Mouse (Mus musculus) gastrocnemius, postnatal 10 days (tissue): ENCODE results near the gene Dync1i1. TPM values are rescaled to one million over a fixed set of nuclear protein-coding genes. Genes with fewer than 3 reads are reported as not detected.
A peak's percentile ranks its signal among the peaks of the same experiment; 100 is the strongest.

Experiments used
- DNase-seq: peaks from one replicate; pipeline ENCODE4 v3.0.0; 2021; ENCODE audit warnings: mixed read lengths
- total RNA-seq, 2 experiments: library from RNA; stranded (reverse); gene quantifications; 2 replicates each; pipeline ENCODE4 v1.2.3; 2021

The Dync1i1 gene
- total RNA-seq, 2 experiments from 2014 or later: 2.1 to 2.6 TPM

- no peak for DNase-seq
These were observed 242.1 kb downstream of the Dync1i1 start for GRCm38 (mm10) chr6:5967545-5967944.

DNA sequence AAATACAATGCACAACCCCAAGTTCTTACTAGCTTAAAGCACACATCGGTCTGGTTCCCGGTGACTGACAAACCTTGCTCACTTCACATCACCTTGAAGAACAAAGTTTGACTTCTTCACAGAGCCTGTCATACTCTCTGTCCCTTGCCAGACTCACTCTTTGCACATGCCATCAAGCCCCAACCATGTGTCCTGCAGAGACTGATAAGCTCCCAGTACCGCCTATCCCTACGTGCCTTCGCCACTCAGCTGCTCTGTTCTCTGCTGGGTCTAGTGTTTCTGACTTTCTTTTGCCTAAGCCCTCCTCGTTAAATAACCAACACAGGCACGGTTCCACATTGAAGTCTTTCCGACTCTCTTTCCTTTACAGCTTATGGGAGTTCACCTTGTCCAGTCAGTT is 244.2 kb downstream of the Dync1i1 start:
- DNase-seq: no peak

GRCm38 (mm10) chr6:5976241-5976640 is 250.8 kb downstream of the Dync1i1 start:
- DNase-seq: no peak

DNA sequence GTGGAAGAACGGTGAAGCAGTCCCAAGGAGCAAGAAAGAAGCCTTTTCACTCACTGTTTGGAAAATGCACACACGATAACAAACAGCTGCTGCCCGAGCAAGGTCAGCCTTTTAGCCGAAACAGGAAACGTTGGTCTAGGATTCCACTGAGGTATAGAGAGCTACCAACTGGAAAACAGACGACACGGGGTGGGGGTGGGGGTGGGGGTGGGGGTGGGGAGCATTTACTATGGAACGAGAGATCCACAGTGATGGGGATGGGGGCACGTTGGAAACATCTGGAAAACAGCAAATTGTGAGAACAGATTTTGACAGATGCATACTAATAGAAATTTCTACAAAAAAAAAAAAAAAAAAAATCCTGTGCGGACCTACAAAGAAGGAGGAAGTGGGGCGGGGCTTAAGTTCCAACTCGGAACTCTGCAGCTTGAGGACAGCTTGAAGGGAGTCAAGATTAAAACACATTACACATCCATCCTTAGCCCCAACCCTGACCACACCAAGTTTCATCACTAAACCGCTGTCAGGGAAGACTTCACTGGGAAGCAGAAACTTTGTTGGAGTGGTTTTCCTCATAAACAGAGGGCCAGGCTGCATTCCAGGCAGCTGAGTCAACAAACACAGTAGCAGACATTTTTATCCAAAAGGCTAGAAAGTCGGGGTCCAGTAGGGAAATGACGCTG is 251.9 kb downstream of the Dync1i1 start:
- DNase-seq: no peak

- no peak for DNase-seq
These were observed 265.8 kb downstream of the Dync1i1 start for GRCm38 (mm10) chr6:5991243-5991642.

DNA sequence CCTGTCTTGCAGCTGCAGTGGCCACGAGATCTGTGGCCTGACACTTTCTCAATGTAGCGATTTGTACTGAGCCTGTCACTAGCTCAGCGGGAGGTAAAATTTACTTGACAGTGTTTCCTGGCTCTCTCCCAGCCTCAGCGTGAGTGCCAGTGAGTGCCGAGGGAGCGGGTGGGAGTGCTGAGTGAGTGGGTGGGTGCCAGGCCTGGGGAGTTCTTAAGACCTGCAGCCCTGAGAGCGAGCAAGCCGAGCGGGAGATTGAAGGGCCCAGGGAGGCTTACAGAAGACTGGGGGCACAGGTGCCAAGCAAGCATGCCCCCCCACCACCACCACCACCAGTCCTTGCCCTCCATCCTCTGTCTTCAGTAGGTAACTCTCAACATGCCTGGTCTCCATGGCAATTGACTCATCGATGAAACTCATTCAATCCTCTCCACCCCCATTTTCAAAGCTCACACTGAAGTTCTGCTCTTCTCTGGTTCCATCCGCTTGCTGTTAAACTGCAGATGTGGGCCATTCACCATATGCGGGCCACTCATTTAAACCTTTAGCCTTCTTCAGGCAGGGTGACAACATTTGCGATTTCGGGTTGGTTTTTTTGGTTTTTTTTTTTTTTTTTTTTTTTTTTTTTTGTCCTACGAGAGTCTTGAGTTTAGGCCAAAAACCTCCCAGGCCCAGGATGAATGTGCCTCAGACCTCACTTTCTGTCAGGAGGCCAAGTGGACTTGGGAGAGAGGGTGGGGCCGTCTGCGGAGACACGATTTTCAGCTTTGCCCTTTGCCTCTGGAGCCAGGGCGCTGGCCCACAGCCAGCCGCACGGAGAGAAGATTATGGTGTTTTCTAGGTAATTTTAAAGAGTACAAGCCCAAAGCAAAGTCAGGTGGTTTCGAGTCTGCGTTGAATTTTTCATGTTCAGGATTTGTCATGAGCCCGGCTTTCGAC is 266.6 kb downstream of the Dync1i1 start:
- peak; percentile 29 for DNase-seq

GRCm38 (mm10) chr6:5993056-5993455 is 267.6 kb downstream of the Dync1i1 start:
- DNase-seq: no peak

DNA sequence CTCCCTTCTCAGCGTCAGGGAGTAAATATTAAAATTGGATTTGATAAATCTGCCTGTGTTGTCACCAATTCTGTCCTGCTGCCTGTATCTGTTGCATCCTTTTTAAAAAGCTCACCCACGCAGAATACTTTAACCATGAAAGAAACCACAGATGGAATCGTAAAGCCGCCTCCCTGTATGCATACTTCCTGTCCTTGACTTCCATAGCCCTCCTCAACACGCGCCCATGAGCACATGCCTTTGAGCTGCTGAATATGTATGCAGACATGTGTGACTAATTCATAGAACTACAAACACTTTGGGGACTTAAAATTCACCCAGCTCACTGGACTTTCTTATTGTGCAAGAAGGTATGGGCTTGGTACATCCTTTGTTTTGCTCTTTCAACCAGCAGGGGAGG is 272.1 kb downstream of the Dync1i1 start:
- DNase-seq: no peak

DNA sequence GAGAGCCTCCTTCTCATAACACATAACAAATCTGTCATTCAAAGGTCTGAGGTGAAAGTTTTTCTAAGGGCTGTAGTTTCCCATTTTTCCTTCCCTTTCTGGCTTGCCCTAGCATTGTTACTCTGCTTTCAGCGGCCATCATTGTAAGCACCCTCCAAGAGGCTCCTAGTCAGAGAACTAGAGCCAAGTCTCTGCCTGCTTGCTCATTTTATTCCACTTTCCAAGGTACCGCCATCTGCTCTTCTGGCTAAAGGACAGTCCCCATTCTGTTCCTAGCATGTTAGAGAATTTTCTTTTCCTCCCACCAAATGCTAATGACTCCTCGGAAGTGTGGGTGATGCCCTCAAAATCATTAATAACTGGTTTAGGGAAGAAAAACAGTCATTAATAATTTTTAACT is 276.6 kb downstream of the Dync1i1 start:
- DNase-seq: no peak

GRCm38 (mm10) chr6:6004756-6005485 is 279.5 kb downstream of the Dync1i1 start:
- DNase-seq: no peak

DNA sequence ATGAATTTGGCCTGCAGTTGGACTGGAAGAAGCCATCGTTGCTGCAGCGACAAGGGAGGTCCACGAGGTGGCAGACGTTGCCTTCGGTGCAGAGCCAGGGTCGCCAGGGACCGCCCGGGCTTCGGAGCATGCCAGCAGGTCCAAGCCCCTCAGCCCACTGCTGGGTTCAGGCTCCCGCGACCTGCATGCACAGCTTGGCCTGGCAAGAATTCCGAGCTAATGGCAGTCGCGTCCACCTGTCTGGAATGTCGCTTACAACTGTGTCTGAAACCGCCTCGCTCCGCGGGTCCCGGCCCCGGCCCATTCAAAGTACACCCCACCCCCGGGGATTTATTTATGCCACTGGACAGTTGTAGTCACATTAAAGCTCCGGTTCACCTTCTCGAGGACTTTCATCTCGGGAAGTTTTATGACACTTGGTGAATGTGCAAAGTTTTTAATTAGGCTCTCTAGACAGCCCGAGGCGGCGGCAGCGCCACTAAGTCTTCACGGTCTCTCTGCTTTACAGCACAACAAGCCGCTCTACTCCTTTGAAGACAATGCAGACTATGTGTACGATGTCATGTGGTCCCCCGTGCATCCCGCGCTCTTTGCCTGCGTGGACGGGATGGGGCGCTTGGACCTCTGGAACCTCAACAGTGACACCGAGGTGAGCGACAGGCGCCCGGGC is 280.5 kb downstream of the Dync1i1 start:
- peak; percentile 69 for DNase-seq

GRCm38 (mm10) chr6:6011364-6011763 is 285.9 kb downstream of the Dync1i1 start:
- DNase-seq: no peak

- no peak for DNase-seq
These were observed 290.2 kb downstream of the Dync1i1 start for GRCm38 (mm10) chr6:6015616-6016015.

- no peak for DNase-seq
These were observed 291.5 kb downstream of the Dync1i1 start for GRCm38 (mm10) chr6:6016931-6017330.

GRCm38 (mm10) chr6:6023976-6024375 is 298.5 kb downstream of the Dync1i1 start:
- DNase-seq: no peak

DNA sequence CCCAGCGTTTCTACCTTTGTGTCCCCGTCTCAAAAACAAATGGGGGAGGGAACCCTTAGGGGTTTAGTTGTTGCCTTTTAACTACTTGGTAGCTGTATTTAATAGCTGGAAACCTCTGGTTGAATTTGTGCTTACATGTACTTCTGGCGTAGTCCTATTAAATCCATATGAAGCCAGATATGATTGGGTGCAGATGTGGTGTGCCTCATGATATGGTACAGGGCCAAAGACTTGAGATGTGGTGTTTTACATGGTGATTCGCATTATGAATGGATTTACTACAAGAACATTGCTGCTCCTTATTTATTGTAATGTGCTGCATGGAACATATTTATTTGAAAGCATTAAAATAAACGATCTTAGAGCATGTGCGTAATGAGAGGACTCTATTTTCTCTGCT is 302.2 kb downstream of the Dync1i1 start:
- no peak for DNase-seq

GRCm38 (mm10) chr6:6038773-6039550 is 313.5 kb downstream of the Dync1i1 start:
- DNase-seq: peak; percentile 7

- DNase-seq: no peak
These were observed 321.4 kb downstream of the Dync1i1 start for GRCm38 (mm10) chr6:6046729-6047424.

GRCm38 (mm10) chr6:6052696-6053095 is 327.3 kb downstream of the Dync1i1 start:
- DNase-seq: no peak

- no peak for DNase-seq
These were observed 328.5 kb downstream of the Dync1i1 start for GRCm38 (mm10) chr6:6053946-6054345.

DNA sequence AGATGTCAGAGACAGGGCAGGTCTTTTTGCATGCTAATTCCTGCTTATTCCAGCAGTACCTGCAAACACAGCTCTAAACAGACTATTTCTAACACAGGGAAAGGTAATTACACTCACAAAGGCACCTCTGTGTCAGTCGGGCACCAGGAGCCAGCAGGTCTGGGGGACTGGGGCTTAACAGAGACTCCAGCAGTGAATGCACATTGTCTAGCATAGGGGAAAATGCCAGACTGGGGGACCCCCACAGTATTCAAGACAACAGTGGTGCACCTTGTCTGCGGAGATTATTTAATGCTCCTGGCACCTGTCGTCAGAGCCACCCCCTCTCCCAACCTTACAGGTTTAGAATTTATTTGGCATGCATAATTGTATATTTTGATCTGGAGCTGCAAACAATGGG is 333.1 kb downstream of the Dync1i1 start:
- DNase-seq: no peak
